Mouse (Mus musculus) heart, adult 2 months (tissue): ENCODE data around the gene Dbndd2. TPM values are rescaled to one million over a fixed set of nuclear protein-coding genes. Genes with fewer than 3 reads are reported as not detected.

Experiments used
- DNase-seq, 2 experiments: peaks; one replicate each; pipeline ENCODE4 v3.0.0; 2021
- H3K27ac ChIP-seq: fragments of 200-600 bp; 2 replicates; pipeline ENCODE4 v1.8.1; 2022
- H3K27me3 ChIP-seq: fragments of 200-500 bp; 2 replicates; pipeline ENCODE4 v1.6.1; 2012; ENCODE audit warnings: mild to moderate bottlenecking, low read length, inconsistent platforms, mixed read lengths; ENCODE audit not compliant: control insufficient read depth, insufficient read depth
- H3K36me3 ChIP-seq: fragments of 200-500 bp; 2 replicates; pipeline ENCODE4 v1.6.1; 2012; ENCODE audit warnings: low read length, inconsistent platforms; ENCODE audit not compliant: control insufficient read depth, insufficient read depth
- H3K4me1 ChIP-seq: fragments of 200-500 bp; 2 replicates; pipeline ENCODE4 v1.6.1; 2011; ENCODE audit warnings: low read length; ENCODE audit not compliant: control insufficient read depth, insufficient read depth
- H3K4me3 ChIP-seq: fragments of 200-600 bp; 2 replicates; pipeline ENCODE4 v1.8.1; 2022
- H3K79me2 ChIP-seq: fragments of 200-500 bp; replicated peaks from 2 replicates; pipeline ENCODE4 v1.6.1; 2012; ENCODE audit warnings: mild to moderate bottlenecking, inconsistent platforms, low read length, moderate library complexity, mixed read lengths; ENCODE audit not compliant: control insufficient read depth, insufficient read depth
- H3K9ac ChIP-seq: fragments of 200-500 bp; 2 replicates; pipeline ENCODE4 v1.6.1; 2012; ENCODE audit warnings: low read depth, mild to moderate bottlenecking, control low read depth, inconsistent platforms, low read length, mixed read lengths
- CTCF ChIP-seq: fragments of 200-600 bp; IDR thresholded peaks from 2 replicates; pipeline ENCODE4 v1.8.1; 2022; ENCODE audit warnings: antibody characterized with exemption, mild to moderate bottlenecking, moderate library complexity
- EP300 ChIP-seq: fragments of 200-500 bp; IDR thresholded peaks from 2 replicates; pipeline ENCODE4 v1.6.1; 2011; ENCODE audit warnings: low read depth, low read length, control low read depth; ENCODE audit not compliant: insufficient read depth
- POLR2A ChIP-seq: fragments of 200-500 bp; IDR thresholded peaks from 2 replicates; pipeline ENCODE4 v1.6.1; 2011; ENCODE audit warnings: mild to moderate bottlenecking, low read depth, low read length, control low read depth; ENCODE audit not compliant: insufficient read depth
- WGBS: fragments of 180-500 bp; shearing (Covaris S2); methylation state at CpG from one replicate; pipeline ENCODE4 v1.1.7; 2018; 5-methylcytosine and 5-hydroxymethylcytosine counted together
- intact Hi-C: fragments of 180-260 bp; cut with DNase I; formaldehyde crosslinking; loops from one replicate; pipeline ENCODE4 v1.15.1; 2025
- long read RNA-seq: library from polyadenylated mRNA; stranded (forward); transcript quantifications from one replicate; pipeline ENCODE4 v2.0.0, GENCODE M21; 2021
- polyA plus RNA-seq: library from polyadenylated mRNA; depleted of rRNA; stranded (reverse); fragments of >200 nt; gene quantifications from 2 replicates; pipeline ENCODE4 v1.2.3, GENCODE M21; 2012; rRNA removed
- total RNA-seq, 2 experiments: library from RNA; stranded (reverse); gene quantifications; 2 replicates each; pipeline ENCODE4 v1.2.3; 2021

Gene Dbndd2
- total RNA-seq: 10 to 100 TPM in 1 of 2 experiments, 1 to 10 TPM in 1; 8.0 to 10.3 TPM
- polyA plus RNA-seq: 17.9 and 31.9 TPM in 2 replicates
- long read RNA-seq, transcript Dbndd2-202 (4 exons, 1,658 nt): major isoform, 12 of 13 reads
- long read RNA-seq, partial matches to known transcripts: 0 of 13 reads
- long read RNA-seq, other reads (novel, unspliced or antisense): 1 of 13 reads

GRCm38 (mm10) chr2:164485681-164486257, at the start of gene Dbndd2:
Dbndd2 (plus strand) TSS chr2:164486106.
- intact Hi-C loops: loop anchor here (1.0 to 2.0 kb wide), 3 partner anchors 12 to 31 kb away; partner anchors contain the start of gene Pigt
- peak; percentile 73 to 75 for DNase-seq

GRCm38 (mm10) chr2:164436215-164436913, 49.5 kb upstream of the Dbndd2 start:
- no peaks in the 10 kb centered on the region for H3K36me3 ChIP-seq
- H3K4me1 ChIP-seq: peaks cover 12% of the 10 kb centered on the region
- 46% methylated on average over 8 of the region's 8 CpGs for WGBS
- no peak overlapping the region for H3K9ac ChIP-seq
- H3K4me3 ChIP-seq: no peak overlapping the region
- H3K27ac ChIP-seq: peak overlapping the region; percentile 9; the same call in 1 of the 2 replicates
- no peaks in the 10 kb centered on the region for H3K79me2 ChIP-seq
- H3K27me3 ChIP-seq: no peaks in the 10 kb centered on the region
- intact Hi-C loops: no loop called here
- no peak for DNase-seq
- TF ChIP-seq POLR2A (no peak), CTCF (no peak), EP300 (no peak)

More at GRCm38 (mm10) chr2:164485681-164486257, at the start of gene Dbndd2:
- no peaks in the 10 kb centered on the region for H3K27me3 ChIP-seq
- H3K4me3 ChIP-seq: peak within 1 kb of the TSS; percentile 93
- no peaks in the 10 kb centered on the region for H3K36me3 ChIP-seq
- peaks cover 3% of the 10 kb centered on the region for H3K4me1 ChIP-seq
- 2% methylated on average over 26 of the region's 26 CpGs for WGBS
- peak within 1 kb of the TSS; percentile 85 for H3K9ac ChIP-seq
- peak within 1 kb of the TSS; percentile 96 for H3K27ac ChIP-seq
- no peaks in the 10 kb centered on the region for H3K79me2 ChIP-seq
- no peak for TF ChIP-seq EP300
- TF ChIP-seq CTCF: no peak
- TF ChIP-seq POLR2A: no peak

- Histone ChIP-seq H3K27me3 (no peaks in the 10 kb centered on the region), H3K27ac (peak overlapping the region; percentile 9; the same call in 1 of the 2 replicates), H3K79me2 (no peaks in the 10 kb centered on the region), H3K9ac (no peak overlapping the region), H3K4me3 (no peak overlapping the region), H3K4me1 (peaks cover 12% of the 10 kb centered on the region), H3K36me3 (no peaks in the 10 kb centered on the region)
- peak in 1 of 2 experiments; percentile 47 for DNase-seq
- WGBS: 64% methylated on average over 3 of the region's 3 CpGs
- no peak for TF ChIP-seq POLR2A
- TF ChIP-seq CTCF: no peak
- intact Hi-C loops: no loop called here
These were observed 48.9 kb upstream of the Dbndd2 start for GRCm38 (mm10) chr2:164436961-164437360.

GRCm38 (mm10) chr2:164437710-164438109, 48.2 kb upstream of the Dbndd2 start:
- Histone ChIP-seq H3K9ac (no peak overlapping the region), H3K36me3 (no peaks in the 10 kb centered on the region), H3K79me2 (no peaks in the 10 kb centered on the region), H3K27ac (no peak overlapping the region), H3K27me3 (no peaks in the 10 kb centered on the region), H3K4me3 (no peak overlapping the region), H3K4me1 (peaks cover 8% of the 10 kb centered on the region)
- intact Hi-C loops: no loop called here
- no peak for DNase-seq
- WGBS: 81% methylated on average over 6 of the region's 6 CpGs
- TF ChIP-seq EP300 (no peak), POLR2A (no peak), CTCF (no peak)

GRCm38 (mm10) chr2:164438257-164438656, 47.6 kb upstream of the Dbndd2 start:
- Histone ChIP-seq H3K36me3 (no peaks in the 10 kb centered on the region), H3K27ac (no peak overlapping the region), H3K9ac (no peak overlapping the region), H3K79me2 (no peaks in the 10 kb centered on the region), H3K4me3 (no peak overlapping the region), H3K27me3 (no peaks in the 10 kb centered on the region), H3K4me1 (peaks cover 7% of the 10 kb centered on the region)
- 65% methylated on average over 8 of the region's 8 CpGs for WGBS
- intact Hi-C loops: no loop called here
- TF ChIP-seq POLR2A (no peak), EP300 (no peak), CTCF (no peak)
- no peak for DNase-seq

GRCm38 (mm10) chr2:164439001-164439421, 46.9 kb upstream of the Dbndd2 start:
- no peak overlapping the region for H3K4me3 ChIP-seq
- no peaks in the 10 kb centered on the region for H3K36me3 ChIP-seq
- H3K79me2 ChIP-seq: no peaks in the 10 kb centered on the region
- TF ChIP-seq POLR2A (no peak), CTCF (no peak), EP300 (no peak)
- intact Hi-C loops: no loop called here
- no peak overlapping the region for H3K9ac ChIP-seq
- peak in 1 of 2 experiments; percentile 37 for DNase-seq
- no peaks in the 10 kb centered on the region for H3K27me3 ChIP-seq
- no peak overlapping the region for H3K27ac ChIP-seq
- peaks cover 7% of the 10 kb centered on the region for H3K4me1 ChIP-seq
- WGBS: 51% methylated on average over 3 of the region's 3 CpGs
